Mouse (Mus musculus) c-Kit-positive CD71-negative TER-119-negative erythroid progenitor cells, embryonic 14.5 days (primary cell): ENCODE data around the gene Ltbp1.

Source experiments
- DNase-seq: peaks from one replicate; pipeline ENCODE4 v3.0.0-alpha.2; 2013; ENCODE audit warnings: low read depth

Gene Ltbp1

GRCm38 (mm10) chr17:75292986-75293385 lies 287.6 kb downstream of the Ltbp1 start:
- no peak for DNase-seq

GRCm38 (mm10) chr17:75293725-75294124 lies 288.4 kb downstream of the Ltbp1 start:
- no peak for DNase-seq

- DNase-seq = no peak
These were observed 295.5 kb downstream of the Ltbp1 start for GRCm38 (mm10) chr17:75300908-75301307.

- no peak for DNase-seq
These were observed 299.5 kb downstream of the Ltbp1 start for GRCm38 (mm10) chr17:75304807-75305420.

- no peak for DNase-seq
These were observed 300.3 kb downstream of the Ltbp1 start for GRCm38 (mm10) chr17:75305714-75306113.

- no peak for DNase-seq
These were observed 302.0 kb downstream of the Ltbp1 start for GRCm38 (mm10) chr17:75307070-75308011.

GRCm38 (mm10) chr17:75317106-75317505 lies 311.7 kb downstream of the Ltbp1 start:
- no peak for DNase-seq

- DNase-seq = no peak
These were observed 317.9 kb downstream of the Ltbp1 start for GRCm38 (mm10) chr17:75323229-75323628.

- DNase-seq = no peak
These were observed 318.4 kb downstream of the Ltbp1 start for GRCm38 (mm10) chr17:75323766-75324165.

- DNase-seq = no peak
These were observed 322.8 kb downstream of the Ltbp1 start for GRCm38 (mm10) chr17:75328102-75328639.

- DNase-seq = no peak
These were observed 325.0 kb downstream of the Ltbp1 start for GRCm38 (mm10) chr17:75330366-75330765.

GRCm38 (mm10) chr17:75331421-75331951 lies 326.1 kb downstream of the Ltbp1 start:
- no peak for DNase-seq

GRCm38 (mm10) chr17:75332289-75332688 lies 326.9 kb downstream of the Ltbp1 start:
- no peak for DNase-seq

- no peak for DNase-seq
These were observed 327.6 kb downstream of the Ltbp1 start for GRCm38 (mm10) chr17:75333011-75333410.

- no peak for DNase-seq
These were observed 328.4 kb downstream of the Ltbp1 start for GRCm38 (mm10) chr17:75333759-75334158.

- no peak for DNase-seq
These were observed 330.3 kb downstream of the Ltbp1 start for GRCm38 (mm10) chr17:75335649-75336048.

- no peak for DNase-seq
These were observed 335.9 kb downstream of the Ltbp1 start for GRCm38 (mm10) chr17:75341227-75341626.

- DNase-seq = no peak
These were observed 339.7 kb downstream of the Ltbp1 start for GRCm38 (mm10) chr17:75345116-75345515.

GRCm38 (mm10) chr17:75347414-75347813 lies 342.0 kb downstream of the Ltbp1 start:
- DNase-seq = no peak

- DNase-seq = no peak
These were observed 343.7 kb downstream of the Ltbp1 start for GRCm38 (mm10) chr17:75349109-75349508.

GRCm38 (mm10) chr17:75349602-75350001 lies 344.2 kb downstream of the Ltbp1 start:
- DNase-seq = no peak

GRCm38 (mm10) chr17:75353323-75353722 lies 348.0 kb downstream of the Ltbp1 start:
- DNase-seq = no peak

GRCm38 (mm10) chr17:75355431-75355830 lies 350.1 kb downstream of the Ltbp1 start:
- no peak for DNase-seq
